Mouse (Mus musculus) MEL (cell line): ENCODE measurements at regions not wholly inside any gene's neighbourhood (a gene's known extent, or its start where the extent isn't known, plus 50 kb on each side); places are given as distances from the start of the nearest gene placed in this dataset.

Experiments used
- CTCF ChIP-seq, 3 experiments: IDR thresholded peaks in 2 of 3; conservative IDR thresholded peaks in 1 of 3; 2 replicates each; pipeline ENCODE4 v1.5.1; 2011 to 2012; ENCODE audit warnings: low read length in 3 of 3, low read depth in 2 of 3, mild to moderate bottlenecking in 2 of 3, improper control_type of control experiment in 1 of 3, inconsistent platforms in 1 of 3, mixed read lengths in 1 of 3, moderate library complexity in 1 of 3; ENCODE audit not compliant: control insufficient read depth in 1 of 3, insufficient read depth in 1 of 3, poor library complexity in 1 of 3, severe bottlenecking in 1 of 3
- GATA1 ChIP-seq: IDR thresholded peaks from 2 replicates; pipeline ENCODE4 v1.6.1; 2011; ENCODE audit warnings: low read depth, low read length, improper control_type of control experiment
- MAX ChIP-seq: IDR thresholded peaks from 2 replicates; pipeline ENCODE4 v1.6.1; 2011; ENCODE audit warnings: low read length, improper control_type of control experiment
- MEF2A ChIP-seq: IDR thresholded peaks from 2 replicates; pipeline ENCODE4 v1.6.1; 2014; ENCODE audit warnings: low read depth, mild to moderate bottlenecking, inconsistent platforms, low read length, improper control_type of control experiment; ENCODE audit not compliant: poor library complexity, insufficient replicate concordance, severe bottlenecking; ENCODE audit errors: extremely low read depth
- NELFE ChIP-seq: IDR thresholded peaks from 2 replicates; pipeline ENCODE4 v1.6.1; 2011; ENCODE audit warnings: low read depth, low read length, improper control_type of control experiment
- POLR2A ChIP-seq, 2 experiments: IDR thresholded peaks; 2 replicates each; pipeline ENCODE4 v1.6.1; 2011 to 2012; ENCODE audit warnings: low read length in 2 of 2, mild to moderate bottlenecking in 2 of 2, control low read depth in 1 of 2, improper control_type of control experiment in 1 of 2, low read depth in 1 of 2, moderate library complexity in 1 of 2; ENCODE audit not compliant: control insufficient read depth in 1 of 2, insufficient read depth in 1 of 2, poor library complexity in 1 of 2
- RAD21 ChIP-seq: IDR thresholded peaks from 2 replicates; pipeline ENCODE4 v1.6.1; 2011; ENCODE audit warnings: mild to moderate bottlenecking, low read depth, low read length, improper control_type of control experiment
- SMC3 ChIP-seq: IDR thresholded peaks from 2 replicates; pipeline ENCODE4 v1.6.1; 2011; ENCODE audit warnings: low read depth, low read length, improper control_type of control experiment
- TAL1 ChIP-seq: IDR thresholded peaks from 2 replicates; pipeline ENCODE4 v1.6.1; 2012; ENCODE audit warnings: mild to moderate bottlenecking, inconsistent platforms, low read length, moderate library complexity, mixed read lengths
- USF1 ChIP-seq: IDR thresholded peaks from 2 replicates; pipeline ENCODE4 v1.6.1; 2014; ENCODE audit warnings: low read depth, mild to moderate bottlenecking, inconsistent platforms, low read length, improper control_type of control experiment, moderate library complexity
- USF2 ChIP-seq, 2 experiments: IDR thresholded peaks; 2 replicates each; pipeline ENCODE4 v1.6.1; 2011 to 2012; ENCODE audit warnings: improper control_type of control experiment in 2 of 2, low read length in 2 of 2, borderline replicate concordance in 1 of 2, inconsistent platforms in 1 of 2, low read depth in 1 of 2, mild to moderate bottlenecking in 1 of 2; ENCODE audit not compliant: insufficient read depth in 1 of 2
- ZKSCAN1 ChIP-seq: IDR thresholded peaks from 2 replicates; pipeline ENCODE4 v1.6.1; 2012; ENCODE audit warnings: low read depth, mild to moderate bottlenecking, inconsistent platforms, low read length, improper control_type of control experiment, moderate library complexity

DNA sequence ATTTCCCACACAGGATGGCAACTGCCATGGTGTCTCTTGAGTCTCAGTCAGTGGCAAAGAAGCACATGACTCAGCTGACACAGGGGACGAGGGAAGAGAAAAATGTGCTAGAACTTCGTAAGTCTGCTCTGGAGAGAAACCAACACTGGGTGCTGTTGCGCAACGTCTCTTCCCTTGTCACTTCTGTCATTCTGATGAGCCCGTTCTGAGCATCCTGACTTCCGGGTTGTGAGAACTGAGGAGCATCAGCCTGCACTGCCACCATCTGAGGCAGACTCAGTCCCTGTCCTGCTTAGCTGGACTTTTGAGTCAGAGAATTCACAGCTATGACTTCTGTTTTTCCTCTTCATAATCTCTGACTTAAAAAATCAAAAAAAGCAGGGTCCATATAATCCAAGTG, 468.9 kb upstream of the Cdh5 start:
- no peak for TF ChIP-seq MEF2A
- TF ChIP-seq CTCF (IDR thresholded peaks at IDR 0.05 in 2 of 3, conservative IDR thresholded peaks at IDR 0.05 in 1 of 3; ENCODE audit: control insufficient read depth in 1 of 3, insufficient read depth in 1 of 3, low read depth in 2 of 3, low read length in 3 of 3, poor library complexity in 1 of 3, severe bottlenecking in 1 of 3): no peak
- no peak for TF ChIP-seq NELFE
- no peak for TF ChIP-seq SMC3
- TF ChIP-seq GATA1: no peak
- no peak for TF ChIP-seq TAL1
- TF ChIP-seq RAD21: no peak
- TF ChIP-seq ZKSCAN1: no peak
- TF ChIP-seq USF2 (IDR thresholded peaks at IDR 0.05; ENCODE audit: borderline replicate concordance in 1 of 2, insufficient read depth in 1 of 2, low read depth in 1 of 2, low read length in 2 of 2): no peak
- no peak for TF ChIP-seq POLR2A (IDR thresholded peaks at IDR 0.05; ENCODE audit: control insufficient read depth in 1 of 2, insufficient read depth in 1 of 2, low read depth in 1 of 2, low read length in 2 of 2, poor library complexity in 1 of 2)
- TF ChIP-seq USF1: no peak
- TF ChIP-seq MAX: no peak
